Mouse (Mus musculus): ENCODE data around the gene Col2a1.

GRCm38 (mm10) chr15:97963989-97964835 lies 40.3 kb downstream of the Col2a1 start, which contains the start of gene Tmem106c:
- TF ChIP-seq POLR2A (IDR thresholded peaks at IDR 0.05; ENCODE audit: low read depth, low read length) (peak; percentile 40), CTCF (conservative IDR thresholded peaks at IDR 0.05; ENCODE audit: insufficient read depth, insufficient read length, low read depth, low read length) (peak; percentile 86)

Measured in kidney, adult 2 months (tissue).